Comparison of ENCODE assay signal across 15 mouse cellular contexts in the genomic region with DNA sequence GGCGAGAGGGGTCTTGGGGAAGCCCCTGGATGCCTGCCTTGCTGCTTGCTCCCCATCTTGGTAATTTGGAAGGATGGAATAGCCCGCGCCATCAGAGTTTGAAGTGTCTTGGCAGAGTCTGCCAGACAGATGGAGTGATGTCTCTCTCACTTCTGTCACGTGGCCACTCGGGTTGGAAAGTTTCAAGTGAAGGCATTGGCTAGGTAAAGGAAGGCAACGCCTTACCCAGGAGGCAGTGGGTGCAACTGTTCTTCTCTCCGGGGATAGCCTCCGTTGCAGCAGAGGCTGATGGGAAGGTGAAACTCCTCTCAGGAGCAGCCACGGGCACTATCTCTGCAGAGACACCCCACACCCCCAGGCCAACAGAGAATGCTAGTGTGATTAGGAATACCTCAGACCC. TPM values are rescaled to one million over a fixed set of nuclear protein-coding genes. Genes with fewer than 3 reads are reported as not detected.
DNase-seq lines count a peak whose midpoint lies in the region; ATAC-seq lines count a peak whose summit lies in the region.
"Had no signal": no experiment of that assay in that cellular context is flagged by ENCODE, and none has a peak within 500 bp of the region (broad histone marks: within the 10 kb centered on the region; RNA-seq: fewer than 3 reads in every experiment).

No protein-coding gene starts in this region.

- no peak overlapping the region for H3K4me3 ChIP-seq in forebrain, embryonic 16.5 days (replicated peaks; ENCODE audit: low read length)
- no peak overlapping the region for H3K4me3 ChIP-seq in forebrain, embryonic 10.5 days
- H3K4me3 ChIP-seq in kidney, embryonic 16.5 days (ENCODE audit: low read length), result no peak overlapping the region
- H3K4me3 ChIP-seq: heart, adult 2 months had no signal

- H3K4me1 ChIP-seq in forebrain, embryonic 16.5 days (replicated peaks; ENCODE audit: control insufficient read depth, insufficient read depth, low read length), result peaks cover 10% of the 10 kb centered on the region
- no peaks in the 10 kb centered on the region for H3K4me1 ChIP-seq in forebrain, embryonic 10.5 days
- no peaks in the 10 kb centered on the region for H3K4me1 ChIP-seq in kidney, embryonic 16.5 days (ENCODE audit: insufficient read depth, low read length)

- no peak overlapping the region for H3K4me2 ChIP-seq in forebrain, embryonic 16.5 days (ENCODE audit: low read length)
- no peak overlapping the region for H3K4me2 ChIP-seq in kidney, embryonic 16.5 days (replicated peaks; ENCODE audit: low read depth, low read length)

- WGBS in forebrain, embryonic 16.5 days, result 67% methylated on average over 9 of the region's 9 CpGs
- 78% methylated on average over 9 of the region's 9 CpGs for WGBS in forebrain, embryonic 10.5 days
- 80% methylated on average over 9 of the region's 9 CpGs for WGBS in kidney, embryonic 16.5 days

- H3K9ac ChIP-seq in forebrain, embryonic 16.5 days (replicated peaks; ENCODE audit: low read depth, low read length), result no peak overlapping the region
- no peak overlapping the region for H3K9ac ChIP-seq in kidney, embryonic 16.5 days (replicated peaks; ENCODE audit: low read length)

- no peaks in the 10 kb centered on the region for H3K36me3 ChIP-seq in forebrain, embryonic 16.5 days (ENCODE audit: control insufficient read depth, insufficient read depth)
- no peaks in the 10 kb centered on the region for H3K36me3 ChIP-seq in forebrain, embryonic 10.5 days (replicated peaks)
- H3K36me3 ChIP-seq in kidney, embryonic 16.5 days (ENCODE audit: insufficient read depth, low read length), result no peaks in the 10 kb centered on the region

- peak; percentile 39; the same call in 1 of the 2 replicates for ATAC-seq in forebrain, embryonic 16.5 days
- ATAC-seq in kidney, embryonic 16.5 days (ENCODE audit: low FRiP score, low TSS enrichment), result no peak

- no peak for DNase-seq in forebrain, embryonic 10.5 days (ENCODE audit: extremely low spot score, low spot score)
- DNase-seq in lung, adult 18-20 months, result peak; percentile 7 to 24
- DNase-seq in lung, postnatal 14 days, result no peak
- peak; percentile 80 for DNase-seq in brain, adult 2 months (ENCODE audit: low read depth, low spot score)
- DNase-seq in cerebellum, postnatal 36 days, result peak; percentile 44 to 47
- DNase-seq in kidney, postnatal 36 days, result no peak
- DNase-seq: B cell, adult 2 months; heart, adult 2 months; kidney, adult 9 months; midbrain, embryonic 14.5 days; thymus, adult 18-20 months had no signal

- H3K9me3 ChIP-seq in forebrain, embryonic 16.5 days (ENCODE audit: control insufficient read depth, low read length), result no peaks in the 10 kb centered on the region
- H3K9me3 ChIP-seq in forebrain, embryonic 10.5 days, result no peaks in the 10 kb centered on the region
- no peaks in the 10 kb centered on the region for H3K9me3 ChIP-seq in kidney, embryonic 16.5 days (ENCODE audit: low read length)

- H3K27ac ChIP-seq in forebrain, embryonic 16.5 days (ENCODE audit: low read length), result no peak overlapping the region
- H3K27ac ChIP-seq in forebrain, embryonic 10.5 days, result no peak overlapping the region
- no peak overlapping the region for H3K27ac ChIP-seq in kidney, embryonic 16.5 days (ENCODE audit: low read length)
- H3K27ac ChIP-seq: heart, adult 2 months; macrophage had no signal

- H3K27me3 ChIP-seq in forebrain, embryonic 16.5 days (replicated peaks; ENCODE audit: control insufficient read depth, insufficient read depth, low read length), result no peaks in the 10 kb centered on the region
- H3K27me3 ChIP-seq in forebrain, embryonic 10.5 days (ENCODE audit: poor library complexity, severe bottlenecking), result no peaks in the 10 kb centered on the region
- no peaks in the 10 kb centered on the region for H3K27me3 ChIP-seq in kidney, embryonic 16.5 days (ENCODE audit: insufficient read depth, low read length)

RNA-seq across cellular contexts. Expression of a gene that starts 5.0 kb away (rescaled TPM):
- 0.33 TPM in 1 of 2 replicates, not detected in the other for polyA plus RNA-seq in forebrain, embryonic 16.5 days (2015; fragmentation: Nextera tagmentation; extraction: Ambion mirVana)
- polyA plus RNA-seq in forebrain, embryonic 10.5 days (2016; fragmentation: Nextera tagmentation; extraction: Ambion mirVana), result 0.06 and 0.24 TPM in 2 replicates
- 0.57 TPM in 1 of 2 replicates, not detected in the other for polyA plus RNA-seq in kidney, embryonic 16.5 days (2015; fragmentation: Nextera tagmentation; extraction: Ambion mirVana)
- polyA plus RNA-seq: midbrain, embryonic 14.5 days; neural tube, embryonic 11.5 days had no signal

RNA-seq across cellular contexts. Expression of a gene that starts 10.0 kb away (rescaled TPM):
- 20.8 and 22.3 TPM in 2 replicates for polyA plus RNA-seq in forebrain, embryonic 16.5 days (2015; fragmentation: Nextera tagmentation; extraction: Ambion mirVana)
- 45.4 and 47.6 TPM in 2 replicates for polyA plus RNA-seq in forebrain, embryonic 10.5 days (2016; fragmentation: Nextera tagmentation; extraction: Ambion mirVana)
- 33.3 and 34.1 TPM in 2 replicates for polyA plus RNA-seq in kidney, embryonic 16.5 days (2015; fragmentation: Nextera tagmentation; extraction: Ambion mirVana)

RNA-seq across cellular contexts. Expression of a gene that starts 11.9 kb away (rescaled TPM):
- not detected in 2 replicates for polyA plus RNA-seq in forebrain, embryonic 16.5 days (2015; fragmentation: Nextera tagmentation; extraction: Ambion mirVana)
- not detected in 2 replicates for polyA plus RNA-seq in forebrain, embryonic 10.5 days (2016; fragmentation: Nextera tagmentation; extraction: Ambion mirVana)
- polyA plus RNA-seq in kidney, embryonic 16.5 days (2015; fragmentation: Nextera tagmentation; extraction: Ambion mirVana), result 0.08 TPM in 1 of 2 replicates, not detected in the other
- polyA plus RNA-seq: heart, adult 2 months; macrophage; midbrain, embryonic 14.5 days; neural tube, embryonic 11.5 days had no signal

RNA-seq across cellular contexts. Expression of a gene that starts 22.3 kb away (rescaled TPM):
- polyA plus RNA-seq in forebrain, embryonic 16.5 days (2015; fragmentation: Nextera tagmentation; extraction: Ambion mirVana), result not detected in 2 replicates
- polyA plus RNA-seq in forebrain, embryonic 10.5 days (2016; fragmentation: Nextera tagmentation; extraction: Ambion mirVana), result 0.33 and 0.48 TPM in 2 replicates
- polyA plus RNA-seq in kidney, embryonic 16.5 days (2015; fragmentation: Nextera tagmentation; extraction: Ambion mirVana), result 2.3 and 2.5 TPM in 2 replicates
- polyA plus RNA-seq: heart, adult 2 months; macrophage; midbrain, embryonic 14.5 days had no signal

RNA-seq across cellular contexts. Expression of a gene that starts 31.1 kb away (rescaled TPM):
- not detected in 2 replicates for polyA plus RNA-seq in forebrain, embryonic 16.5 days (2015; fragmentation: Nextera tagmentation; extraction: Ambion mirVana)
- 0.35 TPM in 1 of 2 replicates, not detected in the other for polyA plus RNA-seq in forebrain, embryonic 10.5 days (2016; fragmentation: Nextera tagmentation; extraction: Ambion mirVana)
- 0.63 TPM in 1 of 2 replicates, not detected in the other for polyA plus RNA-seq in kidney, embryonic 16.5 days (2015; fragmentation: Nextera tagmentation; extraction: Ambion mirVana)
- polyA plus RNA-seq: heart, adult 2 months; macrophage; midbrain, embryonic 14.5 days had no signal

Comparison
In these comparisons a context has a peak if more than half of its experiments do, and no peak if none do; other contexts are left out.
1. DNase-seq: peak in lung, adult 18-20 months (2 of 2), brain, adult 2 months (single experiment) and cerebellum, postnatal 36 days (2 of 2); none in forebrain, embryonic 10.5 days (single experiment), lung, postnatal 14 days (single experiment) and kidney, postnatal 36 days (0 of 2).